Mouse (Mus musculus) layer of hippocampus, adult 2 months (tissue): ENCODE measurements around the gene Sgta. TPM values are rescaled to one million over a fixed set of nuclear protein-coding genes. Genes with fewer than 3 reads are reported as not detected.
"Not testable (repeated sequence)": the region's sequence is repeated elsewhere in the genome, so short reads cannot be mapped to it uniquely, and the experiment has no call there.

Experiments used
- DNase-seq, 2 experiments: peaks; one replicate each; pipeline ENCODE4 v3.0.0; 2022; ENCODE audit warnings: low spot score in 2 of 2
- H3K27ac ChIP-seq: fragments of 200-600 bp; 2 replicates; pipeline ENCODE4 v1.8.1; 2022
- H3K4me3 ChIP-seq: fragments of 200-600 bp; 2 replicates; pipeline ENCODE4 v1.8.1; 2022; ENCODE audit warnings: mild to moderate bottlenecking
- CTCF ChIP-seq: fragments of 200-600 bp; conservative IDR thresholded peaks from 2 replicates; pipeline ENCODE4 v1.8.1; 2022; ENCODE audit warnings: antibody characterized with exemption, mild to moderate bottlenecking, moderate library complexity
- total RNA-seq, 2 experiments: library from RNA; stranded (reverse); gene quantifications; 2 replicates each; pipeline ENCODE4 v1.2.3; 2021

Sgta gene
- total RNA-seq, 2 experiments from 2014 or later, result 176 TPM

DNA sequence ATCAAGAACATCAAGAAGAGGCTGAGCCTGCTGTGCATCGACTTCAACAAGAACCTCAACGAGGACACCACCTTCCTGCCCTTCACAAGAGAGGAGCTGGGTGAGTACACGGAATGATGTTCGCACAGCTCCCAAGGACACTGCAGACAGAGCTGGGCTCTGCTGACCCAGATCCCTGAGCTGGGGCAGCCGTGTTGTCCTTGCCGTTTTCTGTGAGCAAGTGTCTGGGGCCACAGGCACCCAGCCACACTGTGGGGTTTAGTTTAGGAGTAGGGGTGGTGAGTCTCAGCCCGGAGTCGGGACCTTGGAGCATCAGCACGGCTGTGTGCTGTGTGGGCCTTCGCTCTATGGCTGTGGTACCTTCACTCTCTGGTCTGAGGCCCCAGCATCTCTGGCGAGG lies 17.9 kb upstream of the Sgta start:
- Histone ChIP-seq H3K27ac (no peak overlapping the region), H3K4me3 (no peak overlapping the region)
- no peak for TF ChIP-seq CTCF
- DNase-seq, result no peak

DNA sequence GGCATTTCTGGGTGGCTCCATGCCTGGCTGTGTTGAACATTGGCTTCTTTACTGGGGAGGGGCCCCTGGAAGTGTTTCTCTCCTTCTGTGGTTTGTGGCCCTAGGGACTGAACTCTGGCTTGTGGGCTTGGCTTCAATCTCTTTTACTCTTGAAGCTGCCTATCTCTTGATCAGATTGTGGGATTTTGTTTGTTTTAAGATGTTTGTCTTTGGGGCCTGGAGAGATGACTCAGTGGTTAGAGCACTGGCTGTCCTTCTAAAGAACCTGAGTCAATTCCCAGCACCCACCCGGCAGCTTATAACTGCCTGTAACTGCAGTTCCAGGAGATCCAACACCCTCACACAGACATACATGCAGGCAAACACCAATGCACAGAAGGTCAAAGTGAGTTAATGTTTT lies 16.4 kb upstream of the Sgta start:
- Histone ChIP-seq H3K27ac (no peak overlapping the region), H3K4me3 (no peak overlapping the region)
- no peak for DNase-seq
- TF ChIP-seq CTCF, result no peak

DNA sequence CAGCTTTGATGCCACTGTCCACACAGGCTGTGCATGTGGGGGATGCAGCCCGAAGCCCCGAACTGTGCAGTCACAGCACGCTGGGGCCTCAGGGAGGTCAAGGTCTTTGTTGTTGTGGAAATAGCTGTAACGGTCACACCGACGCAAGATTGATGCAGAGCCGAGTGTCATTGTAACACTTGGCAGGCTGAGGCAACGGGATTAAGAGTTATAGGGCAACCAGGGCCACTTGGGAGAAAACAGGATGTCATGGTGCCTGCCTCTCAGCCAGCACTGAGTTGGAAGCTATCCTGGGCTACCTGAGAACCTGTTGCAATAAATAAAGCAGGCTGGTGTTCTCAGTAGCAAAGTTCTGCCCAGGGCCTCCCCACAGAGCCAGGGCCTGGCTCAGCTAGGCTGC lies 15.8 kb upstream of the Sgta start:
- DNase-seq, result no peak
- H3K4me3 ChIP-seq, result no peak overlapping the region
- no peak overlapping the region for H3K27ac ChIP-seq
- no peak for TF ChIP-seq CTCF

DNA sequence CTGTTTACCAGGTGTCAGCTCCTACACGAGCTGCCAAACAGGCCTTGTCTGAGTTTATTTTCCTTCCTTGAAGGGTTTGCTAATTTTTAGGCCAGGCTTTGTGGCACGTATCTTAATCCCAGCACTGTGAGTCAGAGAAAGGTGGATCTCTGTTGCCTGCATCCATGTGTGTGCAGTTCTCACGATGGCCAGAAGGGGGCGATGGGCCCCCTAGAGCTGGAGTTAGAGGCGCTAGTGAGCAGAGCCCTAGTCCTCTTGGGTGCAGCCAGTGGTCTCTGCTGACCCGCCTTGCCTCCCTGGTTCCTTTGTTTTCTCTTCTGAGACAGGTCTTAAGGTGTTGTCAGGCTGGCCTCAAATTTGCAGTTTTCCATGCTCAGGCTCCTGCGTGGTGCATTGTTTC lies 13.5 kb upstream of the Sgta start:
- Histone ChIP-seq H3K4me3 (no peak overlapping the region), H3K27ac (no peak overlapping the region)
- no peak for DNase-seq
- peak; percentile 75 for TF ChIP-seq CTCF

DNA sequence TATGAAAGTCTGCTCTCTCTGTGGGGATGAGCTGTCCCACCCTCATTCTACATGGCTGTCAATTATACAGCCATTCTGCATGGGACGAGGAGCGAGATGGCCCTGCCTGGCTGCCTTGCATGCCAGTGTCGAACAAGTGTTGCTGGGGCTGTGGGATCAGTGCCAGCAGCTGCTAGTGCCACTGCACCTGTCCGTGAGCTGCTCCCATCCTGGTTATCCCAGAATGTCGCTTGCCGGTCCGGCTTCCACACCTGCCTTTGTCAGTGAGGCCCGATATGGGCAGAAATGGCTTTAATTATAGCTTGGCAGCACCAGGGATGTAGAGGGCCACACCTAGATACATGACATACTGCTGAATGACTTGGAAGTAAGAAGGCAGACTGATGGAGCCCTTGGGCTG lies 12.3 kb upstream of the Sgta start:
- TF ChIP-seq CTCF, result no peak
- Histone ChIP-seq H3K4me3 (no peak overlapping the region), H3K27ac (no peak overlapping the region)
- DNase-seq, result no peak

DNA sequence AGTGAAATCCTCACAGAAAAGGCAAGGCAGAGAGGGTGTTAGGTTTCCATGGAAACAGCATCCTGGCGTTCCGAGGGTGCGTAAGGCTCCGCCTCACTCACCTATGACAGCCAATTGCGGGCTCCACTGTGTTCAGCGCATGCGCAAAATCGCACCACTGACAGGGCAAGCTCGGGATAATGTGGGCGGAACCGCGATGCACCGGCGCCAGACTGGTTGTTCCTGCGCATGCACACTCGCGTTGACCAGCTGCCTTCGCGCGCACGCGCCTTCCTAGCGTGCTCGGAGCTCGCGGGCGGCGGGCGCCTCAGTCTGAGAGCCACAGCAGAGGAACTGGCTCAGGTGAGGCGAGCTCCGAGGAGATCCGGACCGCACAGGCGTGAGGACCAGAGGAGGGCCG lies 9.9 kb upstream of the Sgta start, which contains the start of gene Thop1:
Gene Thop1 (plus strand): TSS at position 200 of the 400 bp plus-strand sequence.
- peak within 1 kb of the TSS; percentile 94 for H3K27ac ChIP-seq
- TF ChIP-seq CTCF, result no peak
- H3K4me3 ChIP-seq, result peak within 1 kb of the TSS; percentile 93
- DNase-seq, result peak; percentile 96 to 98

DNA sequence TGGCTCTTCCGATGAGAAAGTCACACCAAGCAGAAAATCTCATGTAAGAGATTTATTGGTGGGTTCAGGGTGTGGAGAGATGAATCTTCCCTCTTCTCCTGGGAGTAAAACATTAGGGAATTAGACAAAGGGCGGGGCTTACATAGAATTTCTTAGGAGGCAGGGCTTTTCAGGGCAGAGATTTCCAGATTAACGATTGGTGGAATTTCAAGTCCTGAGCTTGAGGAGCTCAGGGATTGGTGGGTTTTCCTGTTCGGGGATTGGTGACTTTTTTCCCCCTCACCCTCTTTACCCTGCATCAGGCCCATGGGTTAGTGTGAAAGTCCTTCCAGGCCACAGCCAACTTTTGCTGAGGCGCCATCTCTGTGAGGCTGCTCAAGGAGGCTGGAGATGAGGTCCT lies 8.7 kb upstream of the Sgta start:
- no peak for DNase-seq
- Histone ChIP-seq H3K4me3 (no peak overlapping the region), H3K27ac (peak overlapping the region; percentile 81)
- no peak for TF ChIP-seq CTCF

DNA sequence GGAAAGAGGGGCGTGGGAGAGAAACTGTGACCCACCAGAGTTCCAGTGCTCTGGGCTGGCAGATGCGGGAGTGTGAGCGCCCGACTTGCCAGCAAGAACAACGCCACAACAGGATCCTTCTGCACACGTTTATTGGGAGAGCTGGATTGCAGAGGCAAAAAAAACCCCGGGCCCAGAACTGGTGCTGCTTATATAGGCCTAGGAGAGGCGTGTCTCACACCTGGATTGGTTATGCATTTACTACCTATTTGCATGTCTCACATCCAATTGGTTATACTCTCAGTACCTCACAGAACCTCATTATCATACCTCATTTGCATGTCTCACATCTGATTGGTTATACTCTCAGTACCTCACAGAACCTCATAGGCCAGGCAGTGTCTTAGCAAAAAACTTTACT lies 4.5 kb upstream of the Sgta start:
- not testable (repeated sequence) for DNase-seq, H3K27ac ChIP-seq, H3K4me3 ChIP-seq

DNA sequence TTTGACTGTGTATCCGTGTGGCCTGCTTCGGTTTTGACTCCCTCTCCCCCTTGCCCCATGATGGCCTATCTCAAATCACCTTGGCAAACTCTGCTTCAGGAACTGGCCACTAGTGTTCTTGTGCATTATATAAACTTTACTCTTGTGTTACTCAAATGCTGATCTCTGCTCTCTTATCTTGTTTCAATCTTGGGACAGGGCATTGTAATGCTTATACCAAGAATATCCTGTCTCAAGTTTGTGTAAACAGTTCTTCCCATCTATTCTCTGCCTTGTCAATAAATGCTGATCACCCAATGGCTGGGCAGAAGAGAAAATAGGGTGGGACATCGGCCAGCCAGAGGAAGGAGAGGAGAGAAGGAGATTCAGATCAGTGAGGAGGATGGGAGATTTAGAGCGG lies 2.7 kb upstream of the Sgta start:
- no peak overlapping the region for H3K27ac ChIP-seq
- DNase-seq, result no peak
- no peak for TF ChIP-seq CTCF
- no peak overlapping the region for H3K4me3 ChIP-seq

DNA sequence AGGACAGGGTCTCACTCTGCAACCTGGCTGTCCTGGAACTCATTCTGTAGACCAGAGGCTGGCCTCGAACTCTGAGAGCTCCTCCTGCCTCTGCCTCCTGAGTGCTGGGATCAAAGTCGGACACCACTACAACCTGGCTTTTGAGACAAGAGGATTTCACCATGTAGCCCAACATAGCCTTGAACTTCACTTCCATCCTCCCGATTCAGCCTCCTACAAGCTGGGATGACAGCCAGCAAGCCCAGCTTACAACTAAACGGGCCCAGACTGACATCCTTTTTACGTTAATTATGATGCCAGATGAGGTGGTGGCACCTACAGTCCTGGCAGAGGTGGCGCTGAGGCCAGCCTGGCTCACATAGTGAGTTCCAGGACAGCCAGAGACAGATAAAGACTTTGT lies 1.1 kb downstream of the Sgta start:
- Histone ChIP-seq H3K27ac (peak overlapping the region; percentile 95; the same call in 1 of the 2 replicates), H3K4me3 (peak overlapping the region; percentile 90)
- no peak for TF ChIP-seq CTCF
- no peak for DNase-seq

DNA sequence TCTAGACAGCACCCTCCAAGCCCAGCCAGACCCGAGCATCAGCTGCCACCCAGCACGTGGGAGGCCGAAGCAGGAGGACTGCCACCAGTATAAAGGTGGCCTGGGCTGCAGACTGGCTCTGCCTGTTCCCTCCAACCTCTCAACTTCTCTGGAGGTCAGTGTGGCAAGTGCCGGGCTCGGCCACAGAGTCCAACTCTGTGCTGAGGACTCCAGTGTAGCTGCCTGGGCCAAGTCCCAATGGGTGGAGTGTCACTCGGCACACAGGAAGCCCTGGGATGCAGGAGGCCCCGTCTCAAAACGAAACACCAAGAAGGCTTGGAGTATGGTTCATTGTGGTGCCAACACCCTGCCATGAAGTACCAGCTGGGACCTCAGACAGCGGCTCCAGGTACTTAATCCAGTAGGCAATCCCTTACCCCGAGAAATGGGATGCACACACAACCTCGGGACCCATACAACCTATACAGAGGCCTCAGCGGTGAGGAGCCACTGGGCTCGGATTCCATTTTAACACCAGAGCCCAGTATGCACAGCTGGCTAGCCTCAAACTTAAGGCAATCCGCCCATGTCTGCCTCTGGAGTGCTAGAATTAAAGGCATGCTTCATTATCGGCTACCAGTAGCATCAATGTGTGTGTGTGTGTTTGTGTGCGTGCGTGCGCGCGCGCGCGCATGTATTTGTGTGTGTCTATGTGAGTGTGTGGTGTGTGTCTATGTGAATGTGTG lies 2.4 kb downstream of the Sgta start:
- H3K27ac ChIP-seq, result peak overlapping the region; percentile 18; the same call in 1 of the 2 replicates
- no peak overlapping the region for H3K4me3 ChIP-seq
- DNase-seq, result no peak
- TF ChIP-seq CTCF, result no peak

DNA sequence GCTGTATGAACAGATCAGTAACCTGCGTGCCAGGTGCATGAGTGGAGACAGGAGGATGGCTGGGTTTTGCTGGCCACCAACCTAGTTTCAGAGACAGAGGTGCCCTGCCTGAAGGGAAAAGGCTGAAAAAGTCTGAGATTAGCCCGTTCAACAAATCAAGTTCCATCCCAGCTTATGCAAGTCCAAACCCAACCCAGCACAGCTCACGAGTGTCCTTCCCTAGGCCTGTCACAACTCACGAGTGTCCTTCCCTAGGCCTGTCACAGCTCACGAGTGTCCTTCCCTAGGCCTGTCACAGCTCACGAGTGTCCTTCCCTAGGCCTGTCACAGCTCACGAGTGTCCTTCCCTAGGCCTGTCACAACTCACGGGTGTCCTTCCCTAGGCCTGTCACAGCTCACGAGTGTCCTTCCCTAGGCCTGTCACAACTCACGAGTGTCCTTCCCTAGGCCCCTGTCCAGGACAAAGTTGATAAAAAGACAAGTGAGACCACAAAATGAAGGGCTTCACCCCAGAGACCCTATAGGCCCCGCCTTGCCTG lies 4.1 kb downstream of the Sgta start:
- peak overlapping the region; percentile 39; the same call in 1 of the 2 replicates for H3K27ac ChIP-seq
- not testable (repeated sequence) for DNase-seq, H3K4me3 ChIP-seq

DNA sequence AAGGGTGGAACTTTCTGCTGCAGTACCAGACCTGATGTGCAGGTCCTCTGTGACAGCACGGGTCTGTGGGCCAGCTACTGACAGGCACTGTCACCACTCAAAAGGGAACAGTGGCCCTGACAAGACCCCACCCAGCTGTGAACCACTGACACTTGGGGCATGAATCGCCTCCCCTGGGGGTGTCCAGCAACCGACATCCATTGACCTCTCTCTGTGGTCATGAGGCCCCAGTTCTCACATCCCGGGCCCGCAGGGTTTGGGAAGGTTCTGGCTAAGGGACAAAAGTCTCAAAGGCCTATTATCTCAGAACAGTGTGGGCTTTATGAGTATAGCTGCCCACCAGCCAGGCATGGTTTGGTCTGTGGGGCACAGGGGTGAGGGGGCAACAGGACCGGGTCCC lies 4.8 kb downstream of the Sgta start:
- TF ChIP-seq CTCF, result no peak
- Histone ChIP-seq H3K27ac (peak overlapping the region; percentile 39; the same call in 1 of the 2 replicates), H3K4me3 (no peak overlapping the region)
- no peak for DNase-seq

DNA sequence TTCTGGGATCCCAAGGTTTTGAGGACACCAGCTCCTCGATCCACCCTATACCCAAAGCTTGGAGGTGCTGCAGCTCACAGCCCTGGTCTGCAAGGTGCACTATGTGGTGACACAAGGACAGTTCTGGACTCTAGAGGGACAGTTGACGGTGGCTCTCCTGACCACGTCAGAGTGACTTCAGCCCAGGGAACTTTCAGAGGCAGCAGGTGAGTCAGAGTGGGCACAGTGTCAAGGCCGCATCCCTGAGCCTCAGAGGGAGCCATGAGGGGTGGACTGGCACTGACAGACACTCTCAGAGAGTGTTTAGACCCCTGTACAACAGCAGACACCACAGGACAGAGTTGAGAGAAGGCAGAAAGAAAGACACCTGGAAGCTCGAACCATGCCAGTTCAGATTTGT lies 7.4 kb downstream of the Sgta start:
- no peak overlapping the region for H3K4me3 ChIP-seq
- no peak for DNase-seq
- no peak overlapping the region for H3K27ac ChIP-seq
- TF ChIP-seq CTCF, result no peak
